Mouse (Mus musculus) small intestine, adult 2 months (tissue): ENCODE results near the gene Ttll2.
"Not testable (repeated sequence)": the region's sequence is repeated elsewhere in the genome, so short reads cannot be mapped to it uniquely, and the experiment has no call there.

Source experiments
- CTCF ChIP-seq: fragments of 200-500 bp; IDR thresholded peaks from 2 replicates; pipeline ENCODE4 v1.5.1; 2012; ENCODE audit warnings: low read depth, mild to moderate bottlenecking, control low read depth, inconsistent platforms, low read length, moderate library complexity, mixed read lengths; ENCODE audit not compliant: insufficient replicate concordance, insufficient read length; ENCODE audit errors: extremely low read depth
- POLR2A ChIP-seq: fragments of 200-500 bp; IDR thresholded peaks from 2 replicates; pipeline ENCODE4 v1.6.1; 2012; ENCODE audit warnings: low read depth, mild to moderate bottlenecking, control low read depth, inconsistent platforms, low read length, moderate library complexity

DNA sequence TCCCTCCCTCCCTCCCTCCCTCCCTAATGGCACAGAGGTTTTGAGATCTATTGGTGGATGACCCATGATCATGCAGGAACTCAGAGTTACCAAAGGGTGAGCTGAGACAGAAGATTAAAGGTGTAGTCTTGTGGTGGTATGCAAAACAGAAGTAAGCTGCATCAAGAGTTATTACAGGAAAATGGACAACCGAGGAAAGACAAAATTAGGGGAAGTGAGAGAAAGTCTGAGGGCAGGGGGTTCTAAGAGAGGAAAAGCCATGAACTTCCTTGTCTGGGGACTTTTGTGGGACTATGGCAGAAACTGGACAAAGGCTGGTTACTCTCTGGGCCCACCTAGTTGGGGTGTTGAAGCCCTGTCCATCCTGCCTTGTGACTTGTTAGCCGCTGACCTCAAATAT is 43.8 kb upstream of the Ttll2 start:
- not testable (repeated sequence) for TF ChIP-seq POLR2A, CTCF
